9 mouse cellular contexts compared by ENCODE assay signal in the genomic region with DNA sequence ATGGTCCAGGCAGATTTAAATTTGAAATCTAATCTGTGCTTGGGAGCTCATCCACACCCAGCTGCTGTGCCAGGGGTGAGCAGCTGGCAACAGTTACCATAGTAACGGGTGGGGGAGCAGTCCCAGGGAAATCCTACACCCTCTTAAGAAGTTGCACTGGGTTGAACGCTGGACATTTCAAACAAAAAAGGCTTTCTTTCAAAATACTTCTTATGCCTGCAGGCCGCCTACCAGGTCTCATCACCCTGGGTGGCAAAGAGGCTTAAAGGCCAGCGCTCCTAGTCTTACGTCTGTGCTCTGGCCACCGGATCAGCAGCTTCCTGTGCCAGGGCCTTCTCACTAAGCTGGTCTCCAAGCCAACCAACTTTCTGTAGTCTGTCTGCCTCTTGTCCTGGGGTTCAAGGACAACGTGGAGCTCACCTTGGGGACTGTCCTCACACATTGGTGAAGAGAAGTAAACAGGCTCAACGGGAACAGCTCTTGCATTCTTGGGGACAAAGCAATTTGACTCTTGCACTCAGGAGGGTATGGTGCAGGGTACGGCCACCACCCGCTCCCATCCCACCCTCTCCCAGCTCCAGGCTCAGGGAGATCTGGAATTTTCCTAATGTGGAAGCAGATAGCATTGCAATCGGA. TPM values are rescaled to one million over a fixed set of nuclear protein-coding genes. Genes with fewer than 3 reads are reported as not detected.
DNase-seq lines count a peak whose midpoint lies in the region; ATAC-seq and TF ChIP-seq lines count a peak whose summit lies in the region.
"Had no signal": no experiment of that assay in that cellular context is flagged by ENCODE, and none has a peak within 500 bp of the region (broad histone marks: within the 10 kb centered on the region; RNA-seq: fewer than 3 reads in every experiment).

No protein-coding gene starts in this region.

- DNase-seq in 3T3-L1 (ENCODE audit: low read depth, low spot score): peak; percentile 60
- peak; percentile 55 for DNase-seq in fibroblast of lung, adult 2 months (ENCODE audit: low read depth)
- peak; percentile 53 for DNase-seq in limb, embryonic 14.5 days (ENCODE audit: low spot score)
- no peak for DNase-seq in lung, postnatal 36 days
- no peak for DNase-seq in heart, postnatal 25 days (ENCODE audit: low spot score)
- DNase-seq: cerebellum, adult 9-10 months had no signal

- intact Hi-C loops in heart, postnatal 25 days (cut with DNase I): no loop called here

- H3K4me3 ChIP-seq in ES-Bruce4 (ENCODE audit: low read depth, low read length): no peak overlapping the region
- no peak overlapping the region for H3K4me3 ChIP-seq in limb, embryonic 14.5 days (replicated peaks; ENCODE audit: low read length)
- H3K4me3 ChIP-seq: stomach, embryonic 15.5 days had no signal

- H3K4me2 ChIP-seq in limb, embryonic 14.5 days (replicated peaks; ENCODE audit: low read depth, low read length, severe bottlenecking): no peak overlapping the region
- H3K4me2 ChIP-seq: stomach, embryonic 15.5 days had no signal

- no peaks in the 10 kb centered on the region for H3K36me3 ChIP-seq in ES-Bruce4 (ENCODE audit: control insufficient read depth, insufficient read depth, low read length, poor library complexity, severe bottlenecking)
- H3K36me3 ChIP-seq in limb, embryonic 14.5 days (ENCODE audit: control insufficient read depth, insufficient read depth, low read length): no peaks in the 10 kb centered on the region
- H3K36me3 ChIP-seq: stomach, embryonic 15.5 days had no signal

- no peak for TF ChIP-seq CTCF in ES-Bruce4 (IDR thresholded peaks at IDR 0.05; ENCODE audit: low read depth, low read length)

- H3K9me3 ChIP-seq in ES-Bruce4 (replicated peaks; ENCODE audit: control insufficient read depth, insufficient read depth, low read length, poor library complexity, severe bottlenecking): no peaks in the 10 kb centered on the region
- H3K9me3 ChIP-seq in limb, embryonic 14.5 days (ENCODE audit: control insufficient read depth, low read length): no peaks in the 10 kb centered on the region
- H3K9me3 ChIP-seq: stomach, embryonic 15.5 days had no signal

- ATAC-seq in limb, embryonic 14.5 days (ENCODE audit: low FRiP score, low read depth): peak; percentile 87
- ATAC-seq in granulocyte monocyte progenitor cell, adult 5-6 weeks (replicated peaks; ENCODE audit: poor library complexity, severe bottlenecking): no peak

- peak overlapping the region; percentile 89 for H3K27ac ChIP-seq in ES-Bruce4 (ENCODE audit: insufficient read depth, low read length)
- peak overlapping the region; percentile 71 for H3K27ac ChIP-seq in limb, embryonic 14.5 days (replicated peaks; ENCODE audit: low read depth, low read length)
- H3K27ac ChIP-seq: stomach, embryonic 15.5 days had no signal

- H3K27me3 ChIP-seq in ES-Bruce4 (ENCODE audit: control insufficient read depth, insufficient read depth, low read length, poor library complexity, severe bottlenecking): no peaks in the 10 kb centered on the region
- no peaks in the 10 kb centered on the region for H3K27me3 ChIP-seq in limb, embryonic 14.5 days (ENCODE audit: control insufficient read depth, insufficient read depth, low read length)
- H3K27me3 ChIP-seq: stomach, embryonic 15.5 days had no signal

- TF ChIP-seq EP300 in ES-Bruce4 (IDR thresholded peaks at IDR 0.05; ENCODE audit: insufficient read depth, low read depth, low read length): peak; percentile 80; the same call in 1 of the 2 replicates

- WGBS in limb, embryonic 14.5 days: 46% methylated on average over 11 of the region's 11 CpGs

- no peak for TF ChIP-seq POLR2A in ES-Bruce4 (IDR thresholded peaks at IDR 0.05; ENCODE audit: insufficient read depth, low read length)
- no peak for TF ChIP-seq POLR2A in limb, embryonic 14.5 days (IDR thresholded peaks at IDR 0.05; ENCODE audit: borderline replicate concordance, extremely low read depth, insufficient read depth, insufficient read length)

- peaks cover 20% of the 10 kb centered on the region for H3K4me1 ChIP-seq in ES-Bruce4 (ENCODE audit: control insufficient read depth, insufficient read depth, low read length)
- H3K4me1 ChIP-seq in limb, embryonic 14.5 days (ENCODE audit: control insufficient read depth, insufficient read depth, low read length): peaks cover 19% of the 10 kb centered on the region
- H3K4me1 ChIP-seq: stomach, embryonic 15.5 days had no signal

- H3K9ac ChIP-seq in ES-Bruce4 (ENCODE audit: low read depth, poor library complexity, severe bottlenecking): no peak overlapping the region
- H3K9ac ChIP-seq in limb, embryonic 14.5 days (ENCODE audit: low read depth, low read length, severe bottlenecking): no peak overlapping the region
- H3K9ac ChIP-seq: stomach, embryonic 15.5 days had no signal

RNA-seq across cellular contexts. Expression of a gene that starts 35.0 kb away (rescaled TPM):
- 22.1 and 26.6 TPM in 2 replicates for polyA plus RNA-seq in ES-Bruce4 (2011; ENCODE audit: insufficient read depth, insufficient read length, low read depth, missing spikeins)
- 13.8 and 17.6 TPM in 2 replicates for polyA plus RNA-seq in limb, embryonic 14.5 days (2012; rRNA removed)
- 12.1 and 12.8 TPM in 2 replicates for polyA plus RNA-seq in limb, embryonic 14.5 days (2014; fragmentation: Nextera tagmentation; extraction: Ambion mirVana)
- 32.6 and 34.5 TPM in 2 replicates for total RNA-seq in granulocyte monocyte progenitor cell, adult 5-6 weeks (2014; fragmentation: Nextera tagmentation)
- total RNA-seq in granulocyte monocyte progenitor cell, adult 5-6 weeks (2017): 21.2 and 26.1 TPM in 2 replicates
- 10 to 100 TPM; 23.2 to 23.7 TPM for total RNA-seq in heart, postnatal 25 days (2021)

Comparison
In these comparisons a context has a peak if more than half of its experiments do, and no peak if none do; other contexts are left out.
1. DNase-seq: peak in 3T3-L1 (single experiment), fibroblast of lung, adult 2 months (single experiment) and limb, embryonic 14.5 days (single experiment); none in lung, postnatal 36 days (single experiment) and heart, postnatal 25 days (single experiment).